Mouse (Mus musculus) cerebellum, postnatal 36 days (tissue): Measurements from ENCODE around the gene Fcer1g.

Experiments
- DNase-seq, 2 experiments: peaks; one replicate each; pipeline ENCODE4 v3.0.0; 2021 to 2022; ENCODE audit warnings: mixed read lengths in 2 of 2

Gene Fcer1g

GRCm38 (mm10) chr1:171183025-171183424 is 51.1 kb downstream of the Fcer1g start:
- DNase-seq = no peak
